Mouse (Mus musculus) kidney, postnatal 10 days (tissue): ENCODE data around the gene Efna2.
"Not testable (repeated sequence)": the region's sequence is repeated elsewhere in the genome, so short reads cannot be mapped to it uniquely, and the experiment has no call there.

Experiments used
- DNase-seq: peaks from one replicate; pipeline ENCODE4 v3.0.0; 2021; ENCODE audit warnings: mixed read lengths

The Efna2 gene

DNA sequence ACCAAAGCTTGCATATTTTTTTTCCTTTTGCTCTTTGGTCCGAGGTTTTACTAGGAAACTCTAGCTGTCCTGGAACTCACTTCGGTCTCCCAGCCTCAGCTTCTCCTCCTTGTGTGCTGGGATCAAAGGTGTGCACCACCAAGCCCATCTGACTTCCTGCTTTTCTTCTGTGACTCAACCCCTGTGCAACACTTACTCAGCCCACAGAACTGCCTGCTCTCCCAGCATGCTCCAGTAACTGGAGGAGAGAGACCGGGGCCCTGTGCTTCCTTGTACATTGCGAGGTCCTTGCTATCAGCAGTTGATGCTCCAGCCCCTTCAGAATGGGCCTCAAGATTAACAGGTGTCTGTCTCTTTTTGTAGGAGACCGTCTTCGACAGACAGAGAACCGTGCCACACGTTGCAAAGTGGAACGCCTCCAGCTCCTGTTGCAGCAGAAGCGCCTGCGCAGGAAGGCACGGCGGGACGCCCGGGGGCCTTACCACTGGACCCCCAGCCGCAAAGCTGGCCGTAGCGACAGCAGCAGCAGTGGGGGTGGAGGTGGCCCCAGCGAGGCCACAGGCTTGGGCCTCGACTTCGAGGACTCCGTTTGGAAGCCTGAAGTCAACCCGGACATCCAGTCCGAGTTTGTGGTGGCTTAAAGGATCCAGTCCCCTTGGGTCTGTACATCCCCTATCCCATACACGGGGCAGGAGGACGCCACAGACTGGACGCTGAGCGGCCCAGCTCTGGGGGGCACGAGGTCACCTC is 23.1 kb upstream of the Efna2 start:
- DNase-seq = peak; percentile 28

DNA sequence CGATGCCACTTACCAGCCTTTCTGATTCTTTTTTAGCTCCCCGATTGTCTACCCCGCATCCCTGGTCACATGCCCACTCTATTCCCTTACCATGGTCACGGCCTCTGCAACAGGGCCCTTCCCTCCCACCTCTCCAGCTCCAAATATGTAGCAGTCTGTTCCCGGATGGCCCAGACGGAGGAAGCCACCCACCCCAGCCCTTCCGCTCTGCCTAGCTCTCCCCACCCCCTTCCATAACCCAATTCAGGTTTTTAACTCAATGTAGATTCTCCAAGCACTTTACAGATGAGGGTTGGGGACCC is 22.6 kb upstream of the Efna2 start:
- peak; percentile 72 for DNase-seq

DNA sequence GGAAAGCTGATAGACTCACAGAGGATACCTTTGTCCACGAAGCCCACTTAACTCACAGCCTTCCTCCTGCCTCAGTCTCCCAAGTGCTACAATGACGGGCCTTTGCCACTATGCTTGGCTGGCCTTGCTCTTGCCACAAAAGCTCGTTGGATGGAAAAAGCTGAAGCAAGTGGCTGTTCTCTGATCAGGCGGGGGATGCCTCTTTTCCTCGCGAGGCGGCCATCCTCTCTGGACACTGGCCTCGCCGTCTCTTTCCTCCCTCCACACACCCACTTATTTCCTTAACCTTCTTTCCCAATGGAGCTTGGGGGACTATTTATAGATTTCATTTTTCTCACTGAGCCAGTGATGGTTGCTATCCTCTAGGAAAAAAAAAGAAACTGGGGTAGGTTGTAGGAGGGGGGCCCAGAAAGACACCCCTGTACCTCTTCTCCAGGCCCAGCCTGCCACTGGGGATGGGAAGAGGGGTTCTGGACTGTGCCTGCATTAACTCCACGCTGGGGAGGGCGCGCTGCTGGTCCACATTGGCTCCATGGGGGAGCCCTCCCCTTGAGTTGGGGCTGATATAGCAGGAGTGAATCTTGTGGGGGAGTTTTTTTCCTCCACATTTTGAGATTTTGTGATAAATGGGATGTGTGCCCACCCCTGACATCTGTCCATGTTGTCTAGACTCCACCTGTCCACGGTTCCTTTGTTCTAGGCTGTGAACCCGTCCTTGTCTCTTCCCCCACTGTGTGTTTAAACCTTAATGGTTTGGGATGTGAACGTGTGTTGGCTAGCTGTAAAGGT is 21.9 kb upstream of the Efna2 start:
- DNase-seq = peak; percentile 35

DNA sequence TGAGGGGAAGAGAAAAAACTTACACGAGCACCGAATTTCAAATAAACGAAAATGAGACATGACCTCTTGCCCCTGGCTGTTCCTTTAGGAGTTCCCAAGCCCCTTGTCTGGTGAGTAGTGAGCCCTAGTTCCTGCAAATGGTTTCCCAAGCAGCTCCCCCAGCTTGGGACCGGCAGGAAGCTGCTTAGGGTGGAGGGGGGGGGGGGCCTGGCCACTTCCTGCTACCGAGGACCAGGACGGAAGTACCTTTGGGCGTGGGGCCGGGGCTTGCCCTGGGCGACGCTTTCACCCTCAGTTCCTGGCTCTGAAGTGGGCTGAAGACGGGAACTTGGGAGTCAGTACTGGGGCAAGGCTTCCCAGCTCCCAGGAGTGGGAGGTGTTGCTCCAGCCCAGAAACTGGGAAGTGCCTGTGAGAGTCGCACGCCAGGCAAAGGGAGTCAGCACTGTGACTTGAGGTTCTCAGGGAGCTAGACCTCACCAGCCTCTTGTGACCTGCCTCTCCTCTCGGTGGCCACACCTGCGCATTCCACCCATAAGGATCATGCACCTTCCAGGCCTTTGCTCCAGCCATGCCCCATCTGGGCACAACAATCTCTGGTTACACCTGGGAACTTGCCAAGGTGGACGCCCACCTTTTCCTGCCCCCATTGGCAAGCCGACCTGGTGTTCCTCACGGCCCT is 20.8 kb upstream of the Efna2 start:
- peak; percentile 83 for DNase-seq

DNA sequence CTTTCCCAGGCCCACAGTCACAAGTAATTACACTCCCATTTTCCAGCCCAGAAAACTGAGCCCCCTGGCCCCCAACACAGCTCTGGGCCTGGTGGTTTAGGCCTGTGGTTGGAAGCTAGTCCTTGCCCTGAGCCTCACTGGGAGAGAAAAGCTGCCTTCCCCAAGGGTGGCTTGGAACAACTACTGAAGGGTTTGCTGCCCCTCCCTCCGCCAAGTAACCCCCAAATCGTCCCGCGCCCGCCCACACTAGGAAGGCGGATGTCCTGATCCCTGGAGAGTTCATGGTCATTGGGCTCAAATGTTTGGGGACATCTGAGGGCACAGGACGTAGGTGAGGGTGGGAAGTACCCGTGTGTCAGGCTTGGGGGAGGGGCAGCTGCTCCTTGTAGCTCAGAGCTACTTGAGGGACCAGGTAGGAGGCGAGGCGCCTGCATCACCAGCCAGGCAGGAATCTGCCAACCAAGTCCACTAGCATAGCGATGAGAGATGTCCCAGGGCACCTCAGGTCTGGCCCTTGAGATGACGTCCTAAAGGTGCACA is 20.2 kb upstream of the Efna2 start:
- DNase-seq = peak; percentile 81

DNA sequence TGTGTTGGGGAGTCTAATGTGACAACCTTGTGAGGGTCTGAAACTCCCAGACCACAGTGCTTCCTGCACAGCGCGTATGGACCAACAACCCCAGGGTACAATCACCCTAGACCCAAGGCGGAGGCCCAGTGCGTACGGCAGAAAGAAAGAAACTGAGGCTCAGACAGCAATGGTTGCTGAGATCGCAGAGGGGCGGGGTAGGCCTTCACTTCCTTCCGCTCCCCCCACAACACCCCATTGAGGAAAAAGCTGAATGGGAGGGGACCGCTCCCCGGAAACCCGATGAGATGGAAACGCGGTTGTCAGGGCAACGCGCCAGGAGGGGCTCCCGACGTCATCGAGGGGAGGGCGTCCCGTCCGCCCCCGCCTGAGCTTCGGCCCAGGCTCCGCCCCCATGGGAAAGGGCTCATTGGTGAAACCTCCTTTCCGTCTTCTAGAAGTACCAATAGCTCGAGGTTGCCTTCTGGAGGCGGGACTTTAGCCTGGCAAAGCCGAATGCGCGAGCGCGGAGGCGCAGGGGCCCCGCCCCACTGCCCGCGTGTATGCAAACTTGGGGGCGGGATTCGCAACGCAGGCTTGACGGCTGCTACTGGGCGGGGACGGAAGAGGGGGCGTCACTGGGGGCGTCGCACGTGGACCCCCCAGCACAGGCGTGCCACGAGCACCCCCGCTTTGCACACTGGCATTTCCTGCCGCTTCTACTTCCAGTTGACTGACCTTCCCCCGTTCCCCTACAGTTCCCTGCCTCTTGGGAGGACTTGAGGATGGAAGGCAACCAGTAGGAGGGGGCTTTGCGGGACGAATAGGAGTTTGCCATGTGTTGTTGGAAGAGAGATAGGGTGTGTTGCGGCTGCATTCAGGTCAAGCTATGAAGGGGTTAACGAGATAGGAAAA is 19.5 kb upstream of the Efna2 start:
- peak; percentile 99 for DNase-seq

DNA sequence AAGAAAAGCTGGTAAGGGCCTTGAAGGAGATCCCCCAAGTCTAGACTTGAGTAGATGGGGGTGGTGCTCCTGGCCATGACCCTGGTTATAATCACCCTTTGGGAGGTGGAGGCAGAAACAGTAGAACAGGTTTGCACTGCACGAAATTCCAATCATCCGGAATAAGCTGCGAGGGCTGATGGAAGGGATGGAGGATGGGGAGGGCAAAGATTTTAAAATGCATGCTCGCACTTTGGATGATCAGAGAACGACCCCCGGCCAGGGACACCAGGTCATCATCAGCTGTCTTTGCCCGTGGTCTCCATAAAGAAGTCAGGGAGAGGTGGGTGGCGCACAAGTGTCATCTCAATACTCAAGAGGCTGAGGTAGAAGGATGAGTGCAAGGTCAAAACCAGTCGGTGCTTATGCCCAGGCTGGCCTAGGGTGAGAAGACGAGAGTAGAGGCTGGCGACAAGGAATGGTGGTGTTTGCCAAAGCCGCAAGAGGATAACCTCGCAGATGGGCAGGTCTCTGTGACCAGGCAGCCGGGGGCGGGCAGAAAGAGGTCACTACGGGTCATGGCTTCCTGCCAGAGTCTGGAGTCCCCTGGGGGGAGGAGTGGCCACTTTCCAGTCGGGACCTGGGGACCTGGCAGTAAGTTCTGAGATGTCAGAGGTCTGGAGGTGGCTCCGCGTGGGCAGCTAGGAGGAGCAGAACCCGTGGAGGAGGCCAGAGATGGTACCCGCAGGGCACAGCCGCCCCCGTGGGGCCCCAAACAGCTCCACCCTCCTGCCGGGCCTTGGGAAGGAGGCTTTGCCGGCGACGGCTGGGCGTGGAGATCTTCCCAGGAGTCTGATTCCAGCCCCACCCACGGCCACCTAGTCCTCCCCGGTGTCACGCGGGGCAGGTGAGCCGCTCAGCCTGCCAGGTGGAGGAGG is 18.6 kb upstream of the Efna2 start:
- DNase-seq = peak; percentile 95

DNA sequence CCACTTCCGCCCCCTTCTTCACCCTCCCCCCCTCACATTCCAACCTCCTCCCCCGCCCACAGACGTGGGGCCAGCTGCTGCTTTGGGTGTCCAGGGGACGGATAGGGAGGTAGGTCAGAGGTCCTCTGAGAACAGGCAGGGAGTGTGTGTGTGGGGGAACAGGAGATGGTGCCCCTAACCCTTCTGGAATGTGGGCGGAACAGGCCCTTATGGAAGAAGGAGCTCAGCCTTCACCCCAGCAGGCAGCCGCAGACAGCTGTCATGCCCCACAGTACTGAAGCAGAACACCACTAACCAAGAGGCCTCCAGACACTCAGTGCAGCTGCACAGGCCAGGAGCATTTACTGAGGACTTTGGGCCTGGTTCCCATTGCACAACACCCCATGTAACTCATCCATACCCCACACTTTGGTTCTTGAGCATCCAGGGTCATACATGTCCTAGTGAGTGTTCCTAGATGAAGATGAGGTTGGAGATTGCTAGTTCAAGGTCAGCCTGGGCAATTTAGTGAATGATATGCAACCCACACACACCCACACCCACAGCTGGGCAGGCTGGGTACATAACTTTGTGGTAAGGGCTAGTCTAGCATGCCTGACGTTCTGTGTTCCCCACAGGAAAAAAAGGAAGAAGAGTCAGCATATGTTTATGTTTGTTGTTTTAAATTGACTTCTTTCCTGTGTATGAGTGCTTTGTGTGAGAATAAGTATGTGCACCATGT is 17.6 kb upstream of the Efna2 start:
- peak; percentile 79 for DNase-seq

DNA sequence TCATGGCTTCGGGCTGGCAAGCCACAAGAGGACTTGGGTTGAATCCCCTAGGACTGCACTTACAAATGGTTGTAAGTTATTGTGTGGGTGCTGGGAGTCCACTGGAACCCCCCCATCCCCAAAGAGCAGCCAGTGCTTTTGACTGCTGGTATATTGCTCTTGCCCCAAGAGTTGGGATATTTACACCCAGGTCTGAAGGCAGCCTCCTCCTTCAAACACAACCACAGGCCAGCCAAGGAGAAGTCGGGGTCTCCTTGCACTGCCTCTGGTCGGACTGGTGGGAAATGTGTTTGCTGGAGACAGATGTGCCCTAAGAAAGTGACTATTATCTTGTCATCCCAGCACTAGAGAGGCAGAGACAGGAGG is 17.1 kb upstream of the Efna2 start:
- no peak for DNase-seq

DNA sequence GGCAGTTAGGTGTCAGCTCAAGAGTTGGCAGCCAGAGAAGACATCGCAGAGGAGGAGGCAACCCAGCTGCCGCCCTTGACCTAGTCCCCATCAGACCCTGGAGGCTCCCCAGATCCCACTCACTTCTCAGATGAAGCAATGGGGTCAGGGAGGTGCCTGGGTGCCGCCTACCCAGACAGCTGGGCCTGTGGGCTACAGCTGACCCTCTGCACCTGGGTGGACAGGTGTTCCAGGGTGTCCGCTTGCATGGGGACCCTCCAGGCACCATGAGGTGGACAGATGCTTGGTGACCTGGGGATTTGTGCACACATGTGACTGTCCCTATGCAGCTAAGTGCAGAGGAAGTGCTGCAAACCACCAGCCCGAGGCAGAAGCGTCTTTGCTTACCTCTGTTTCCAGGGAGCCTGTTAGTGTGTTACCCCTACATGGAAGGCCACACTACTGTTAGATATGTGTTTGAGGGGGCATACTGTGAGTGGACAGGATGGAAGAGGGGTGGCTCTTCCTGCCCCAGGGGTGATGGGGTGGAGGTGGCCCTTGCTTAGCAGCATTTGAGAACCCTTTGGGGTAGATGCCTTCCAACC is 16.5 kb upstream of the Efna2 start:
- DNase-seq = no peak

DNA sequence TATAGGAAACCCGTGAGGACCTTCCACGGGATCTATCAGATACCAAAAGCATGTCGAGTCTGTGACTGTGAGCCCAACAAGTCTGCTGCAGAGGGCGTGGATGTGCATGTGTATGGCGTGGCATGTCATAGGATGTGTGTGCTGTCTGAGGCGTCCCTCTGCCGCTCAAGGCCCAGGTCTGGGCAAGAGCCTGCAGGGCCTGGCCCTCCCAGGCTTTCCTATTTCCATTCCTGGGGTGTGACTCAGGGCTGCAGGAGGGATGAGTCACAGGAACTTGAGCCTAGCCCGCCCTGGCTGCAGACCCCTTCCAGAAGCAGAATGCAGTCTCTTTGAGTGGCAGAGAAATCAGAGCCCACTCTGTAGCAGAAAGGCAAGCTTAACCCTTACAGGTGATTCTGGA is 15.6 kb upstream of the Efna2 start:
- no peak for DNase-seq

DNA sequence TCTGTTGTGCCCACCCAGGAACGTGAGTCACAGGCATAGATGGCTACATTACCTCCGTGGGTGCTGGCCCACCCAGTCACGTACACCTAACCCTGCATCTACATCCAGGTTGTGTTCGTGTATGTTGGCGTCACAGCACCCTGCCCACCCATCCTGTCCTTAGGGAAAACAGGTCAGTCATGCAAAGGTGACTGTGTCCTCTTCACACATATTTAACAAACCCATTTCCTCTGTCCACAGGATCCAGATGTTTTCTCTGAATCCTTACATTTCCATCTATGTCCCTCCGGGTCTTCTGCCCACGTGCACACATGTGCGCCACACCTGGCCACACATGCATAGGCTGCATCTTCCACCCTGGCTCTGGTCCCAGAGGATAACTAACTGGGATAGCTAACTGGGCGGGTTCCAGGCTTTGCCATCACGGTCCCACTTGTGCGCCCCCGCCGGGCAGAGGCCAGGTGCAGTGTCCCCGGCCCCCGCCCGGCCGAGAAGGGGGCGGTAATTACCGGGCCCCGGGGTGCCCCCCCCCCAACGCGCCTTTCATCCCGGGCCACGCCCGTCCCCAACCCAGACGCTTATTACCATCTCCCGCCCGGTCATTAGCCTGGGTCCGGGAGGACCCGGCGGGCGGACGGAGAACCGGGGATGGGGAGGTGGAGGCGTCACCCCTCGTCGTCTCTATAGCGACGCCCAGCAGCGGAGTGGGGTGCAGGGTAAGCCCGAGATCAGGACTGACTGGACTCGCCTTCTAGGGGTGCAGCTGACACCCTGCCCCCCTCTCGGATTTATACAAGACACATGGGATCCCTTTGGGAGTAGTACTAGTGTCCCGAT is 14.9 kb upstream of the Efna2 start:
- DNase-seq = peak; percentile 71

DNA sequence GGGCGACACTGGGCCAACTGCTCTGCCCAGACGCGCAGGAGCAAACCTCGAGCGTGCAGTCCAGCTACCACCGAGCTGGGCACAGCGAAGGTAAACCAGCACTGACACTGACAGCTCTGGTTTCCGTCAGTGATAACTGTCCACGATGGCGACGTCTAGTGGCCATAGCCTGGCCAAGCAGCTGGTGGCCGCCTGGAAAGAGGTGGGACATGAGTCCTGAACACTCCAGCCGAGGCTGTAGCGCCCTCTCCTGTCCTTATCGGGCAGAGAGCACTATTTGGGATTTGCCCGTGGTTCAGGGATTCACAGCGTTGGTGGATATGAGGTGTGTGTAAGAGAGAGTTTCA is 14.3 kb upstream of the Efna2 start:
- DNase-seq = peak; percentile 99

DNA sequence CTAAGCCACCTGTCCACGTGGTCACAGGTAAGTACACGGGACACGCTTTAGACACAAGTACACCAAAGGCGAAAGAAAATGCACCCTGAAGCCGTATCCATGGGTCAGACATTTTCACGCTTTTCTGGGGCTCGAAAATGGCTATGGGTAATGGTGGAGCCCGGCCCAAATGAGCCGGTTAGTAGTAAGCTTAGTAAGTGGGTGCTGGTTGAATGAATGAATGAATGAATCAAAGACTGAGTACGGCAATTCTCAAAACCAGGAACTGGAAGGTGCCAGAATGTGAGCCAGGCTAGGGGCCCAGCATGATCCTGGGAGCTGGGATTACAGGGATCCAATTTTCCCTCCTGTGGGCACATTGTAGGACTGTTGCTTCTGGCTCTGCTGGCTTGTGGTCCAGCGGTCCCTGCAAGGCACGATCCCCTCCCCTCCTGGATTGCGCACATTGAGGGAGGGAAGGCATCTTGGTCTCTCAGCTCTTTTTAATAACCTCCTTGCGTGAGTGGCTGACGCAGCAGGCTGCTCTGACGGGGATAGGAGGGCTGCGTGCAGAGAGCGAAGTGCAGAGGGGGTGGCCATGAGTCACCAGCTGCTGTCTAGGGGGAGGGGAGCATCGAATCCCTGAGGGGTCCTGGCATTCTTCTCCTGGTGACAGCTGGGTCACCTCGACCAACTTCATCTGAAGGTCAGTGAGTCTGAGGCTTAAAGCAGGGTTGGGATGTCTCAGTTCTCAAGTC is 13.7 kb upstream of the Efna2 start, which contains the start of gene Cirbp:
Gene Cirbp (plus strand): TSS at position 594 of the 737 bp plus-strand sequence.
- DNase-seq = peak; percentile 74

DNA sequence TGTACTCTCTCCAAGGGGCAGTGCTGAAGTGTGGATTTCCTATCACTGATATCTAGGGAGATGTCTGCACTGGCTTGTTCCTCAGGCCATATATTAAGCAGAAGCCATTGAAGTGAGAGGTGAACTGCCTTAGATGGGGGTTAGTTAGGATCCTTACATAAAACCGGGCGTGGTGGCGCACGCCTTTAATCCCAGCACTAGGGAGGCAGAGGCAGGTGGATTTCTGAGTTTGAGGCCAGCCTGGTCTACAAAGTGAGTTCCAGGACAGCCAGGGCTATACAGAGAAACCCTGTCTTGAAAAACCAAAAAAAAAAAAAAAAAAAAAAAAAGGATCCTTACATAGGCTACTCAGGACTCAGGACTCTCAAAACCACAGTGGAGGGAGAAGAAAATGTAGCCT is 13.1 kb upstream of the Efna2 start:
- not testable (repeated sequence) for DNase-seq

DNA sequence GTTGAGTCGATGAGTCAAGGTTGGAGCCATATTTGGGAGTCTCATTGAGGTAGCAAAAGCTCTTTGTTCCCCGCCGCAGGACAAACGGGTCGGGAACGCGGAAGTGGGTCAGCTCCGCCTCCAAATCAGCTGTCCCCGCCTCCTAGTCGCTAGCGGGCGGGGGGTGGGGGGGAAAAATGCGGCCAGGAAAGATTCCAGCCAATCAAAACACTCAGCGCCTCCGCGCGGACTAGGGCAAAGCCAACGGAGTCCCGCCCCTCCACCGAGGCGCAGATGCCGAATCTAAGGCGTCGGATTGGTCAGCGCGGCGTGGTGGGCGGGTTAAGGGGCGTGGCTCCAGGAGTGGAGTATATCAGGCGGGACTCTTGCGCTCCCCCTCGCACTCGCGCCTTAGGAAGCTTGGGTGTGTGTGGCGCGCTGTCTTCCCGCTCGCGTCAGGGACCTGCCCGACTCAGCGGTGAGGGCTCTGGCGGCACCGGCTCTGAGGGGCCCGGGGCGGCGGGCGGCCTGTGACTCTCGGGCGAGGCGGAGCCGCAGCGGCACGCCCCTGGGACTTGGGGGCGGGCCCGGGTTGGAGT is 11.7 kb upstream of the Efna2 start:
- peak; percentile 99 for DNase-seq

DNA sequence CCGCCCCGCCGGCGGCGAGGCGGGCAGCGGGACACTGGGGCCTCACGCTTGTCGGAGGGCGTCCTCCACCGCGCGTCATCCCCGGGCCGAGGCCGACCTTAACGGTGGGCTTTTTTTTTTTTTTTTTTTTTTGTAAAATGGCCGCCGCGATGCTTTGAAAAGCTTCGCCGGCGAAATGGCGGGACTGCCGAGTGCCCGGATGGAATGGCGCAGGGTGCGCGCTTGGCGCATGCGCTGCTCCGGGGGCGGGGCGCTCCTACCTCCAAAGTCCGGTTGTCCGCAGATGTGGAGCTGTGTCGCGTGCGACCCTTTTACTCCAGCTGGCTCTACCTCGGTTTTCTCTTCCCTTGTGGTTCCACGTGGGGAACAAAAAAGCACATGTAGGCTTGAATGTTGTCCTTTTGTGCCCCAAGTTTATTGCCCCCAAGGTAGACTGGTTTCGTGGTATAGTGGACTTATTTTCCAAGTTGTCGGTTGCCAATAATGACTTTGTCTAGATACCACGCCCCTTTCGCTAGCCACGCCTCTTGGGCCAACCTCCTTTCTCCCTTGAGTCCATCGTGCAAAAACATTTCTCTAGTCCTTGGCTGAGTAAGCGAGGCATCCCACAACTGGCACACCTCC is 11.1 kb upstream of the Efna2 start:
- DNase-seq = peak; percentile 97

DNA sequence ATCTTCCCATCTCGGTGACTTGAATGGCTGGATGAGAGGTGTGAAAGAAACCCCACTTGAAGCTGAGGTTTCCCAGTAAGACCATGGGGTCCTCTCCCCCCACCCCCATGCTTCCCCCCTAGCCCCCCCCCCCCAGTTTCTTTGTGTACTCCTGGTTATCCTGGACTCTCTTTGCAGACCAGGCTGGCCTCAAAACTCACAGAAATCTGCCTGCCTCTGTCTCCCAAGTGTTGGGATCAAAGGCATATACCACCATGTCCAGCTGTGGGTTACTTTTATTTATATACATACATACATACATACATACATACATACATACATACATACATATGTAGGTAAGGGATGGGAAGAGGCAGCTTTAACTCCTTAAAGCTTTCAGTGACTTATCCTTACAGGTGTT is 10.2 kb upstream of the Efna2 start:
- DNase-seq = no peak
